Mouse (Mus musculus): ENCODE measurements around the gene Tnrc6b. TPM values are rescaled to one million over a fixed set of nuclear protein-coding genes. Genes with fewer than 3 reads are reported as not detected.
"Not testable (repeated sequence)": the region's sequence is repeated elsewhere in the genome, so short reads cannot be mapped to it uniquely, and the experiment has no call there.

Tnrc6b gene
- polyA plus RNA-seq, 1 experiment from 2014 or later = 27.4 TPM

GRCm38 (mm10) chr15:80836246-80836645, 125.1 kb downstream of the Tnrc6b start:
- H3K4me1 ChIP-seq = peaks cover 13% of the 10 kb centered on the region; the same call in 1 of the 2 replicates
- 62% methylated on average over 3 of the region's 3 CpGs for WGBS
- H3K27ac ChIP-seq = no peak overlapping the region
- no peak for ATAC-seq (ENCODE audit: insufficient read depth, low FRiP score, low read depth)
- H3K9me3 ChIP-seq = no peaks in the 10 kb centered on the region
- no peak overlapping the region for H3K4me2 ChIP-seq
- no peak overlapping the region for H3K9ac ChIP-seq
- no peak overlapping the region for H3K4me3 ChIP-seq (replicated peaks)
- no peaks in the 10 kb centered on the region for H3K36me3 ChIP-seq
- H3K27me3 ChIP-seq (replicated peaks) = no peaks in the 10 kb centered on the region

DNA sequence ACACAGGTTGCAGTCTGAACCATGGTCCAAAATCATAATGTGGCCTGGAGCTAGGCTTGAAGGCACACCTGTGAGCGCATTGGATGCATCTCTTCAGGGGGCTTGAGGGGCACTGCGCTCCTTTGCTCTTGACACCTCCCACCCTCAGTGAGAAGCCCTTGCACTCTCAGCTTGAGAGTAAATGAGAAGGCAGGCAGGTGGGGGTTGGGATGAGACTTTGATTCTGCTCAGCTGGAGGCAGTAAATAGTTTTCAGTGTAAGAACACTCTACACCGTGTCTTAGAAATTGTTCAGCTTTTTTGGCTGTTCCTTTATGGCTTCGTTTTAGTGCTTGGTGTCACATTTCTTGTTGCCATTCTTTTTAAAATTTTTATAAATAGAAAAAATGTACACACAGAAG, 127.7 kb downstream of the Tnrc6b start:
- Histone ChIP-seq H3K27ac (no peak overlapping the region), H3K4me3 (replicated peaks) (no peak overlapping the region), H3K9me3 (no peaks in the 10 kb centered on the region), H3K4me2 (no peak overlapping the region), H3K4me1 (peaks cover 16% of the 10 kb centered on the region; the same call in 1 of the 2 replicates), H3K36me3 (no peaks in the 10 kb centered on the region), H3K9ac (no peak overlapping the region), H3K27me3 (replicated peaks) (no peaks in the 10 kb centered on the region)
- no peak for ATAC-seq (ENCODE audit: insufficient read depth, low FRiP score, low read depth)
- 55% methylated on average over 4 of the region's 4 CpGs for WGBS

DNA sequence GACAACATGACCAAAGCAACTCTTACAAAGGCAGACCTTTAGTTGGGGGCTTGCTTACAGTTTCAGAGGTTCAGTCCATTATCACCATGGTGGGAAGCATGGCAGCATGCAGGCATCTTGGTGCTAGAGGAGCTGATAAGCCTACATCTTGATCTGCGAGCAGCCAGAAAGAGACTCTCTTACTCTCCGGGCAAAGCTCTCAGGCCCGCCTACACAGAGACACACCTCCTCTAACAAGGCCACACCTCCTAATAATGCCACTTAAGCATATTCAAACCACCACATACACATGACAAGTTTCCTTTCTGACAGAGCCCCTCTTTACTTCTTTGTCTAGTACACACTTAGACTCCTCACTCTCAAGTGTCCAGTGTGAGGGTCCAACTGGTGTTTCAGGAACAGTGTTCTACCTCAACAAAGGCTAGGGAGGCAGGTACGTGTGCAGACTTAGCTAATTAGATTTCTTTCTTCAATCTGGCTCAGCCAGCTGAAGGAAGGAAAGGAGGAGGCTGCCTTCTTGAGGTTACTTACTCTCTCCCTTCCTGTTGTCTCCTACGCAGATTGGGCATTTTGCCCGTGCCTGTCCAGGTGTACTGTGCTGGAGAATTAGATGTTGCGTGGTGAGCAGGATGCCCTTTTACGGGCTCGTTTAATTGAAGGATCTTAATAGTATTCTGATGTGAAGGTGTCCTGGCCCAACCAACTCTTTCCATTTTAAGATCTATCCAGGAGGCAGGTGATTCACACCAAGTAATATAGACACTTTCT, 128.7 kb downstream of the Tnrc6b start:
- Histone ChIP-seq H3K27me3 (replicated peaks) (no peaks in the 10 kb centered on the region), H3K4me3 (replicated peaks) (no peak overlapping the region)
- WGBS = 64% methylated on average over 9 of the region's 9 CpGs

DNA sequence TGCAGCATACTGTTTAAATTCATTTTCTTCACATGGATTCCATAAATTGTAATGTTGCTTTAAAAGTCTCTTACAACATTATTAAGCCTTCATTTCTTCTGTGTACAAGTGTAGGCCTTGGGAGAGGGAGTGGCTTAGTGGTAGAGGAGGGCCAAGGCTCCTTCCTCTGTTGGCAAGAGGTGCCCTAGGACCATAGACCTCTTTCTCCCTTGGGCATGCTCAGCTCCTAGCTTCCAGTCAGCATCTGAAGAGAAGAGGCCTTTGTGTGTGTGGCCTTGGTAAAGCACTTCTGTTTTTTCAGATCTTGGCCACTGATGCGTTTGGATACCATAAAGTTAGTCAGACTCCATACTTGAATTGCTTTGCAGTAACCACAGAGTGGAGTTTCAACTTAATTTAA, 133.1 kb downstream of the Tnrc6b start:
- H3K4me3 ChIP-seq (replicated peaks) = no peak overlapping the region
- no peaks in the 10 kb centered on the region for H3K27me3 ChIP-seq (replicated peaks)
- 0 out of 2 replicates have a peak, but pooled peaks cover 8% of the 10 kb centered on the region for H3K4me1 ChIP-seq
- H3K9ac ChIP-seq = no peak overlapping the region
- H3K4me2 ChIP-seq = no peak overlapping the region
- no peaks in the 10 kb centered on the region for H3K9me3 ChIP-seq
- no peaks in the 10 kb centered on the region for H3K36me3 ChIP-seq
- no peak overlapping the region for H3K27ac ChIP-seq
- WGBS = 84% methylated on average over 1 of the region's 1 CpGs
- ATAC-seq (ENCODE audit: insufficient read depth, low FRiP score, low read depth) = no peak

More for the DNA sequence above, 128.7 kb downstream of the Tnrc6b start:
- no peak overlapping the region for H3K9ac ChIP-seq
- H3K4me2 ChIP-seq = no peak overlapping the region
- H3K4me1 ChIP-seq = peaks cover 16% of the 10 kb centered on the region; the same call in 1 of the 2 replicates
- no peaks in the 10 kb centered on the region for H3K9me3 ChIP-seq
- H3K36me3 ChIP-seq = no peaks in the 10 kb centered on the region
- ATAC-seq (ENCODE audit: insufficient read depth, low FRiP score, low read depth) = 0 out of 2 replicates have a peak, but pooled peaks have one; percentile 47
- no peak overlapping the region for H3K27ac ChIP-seq

DNA sequence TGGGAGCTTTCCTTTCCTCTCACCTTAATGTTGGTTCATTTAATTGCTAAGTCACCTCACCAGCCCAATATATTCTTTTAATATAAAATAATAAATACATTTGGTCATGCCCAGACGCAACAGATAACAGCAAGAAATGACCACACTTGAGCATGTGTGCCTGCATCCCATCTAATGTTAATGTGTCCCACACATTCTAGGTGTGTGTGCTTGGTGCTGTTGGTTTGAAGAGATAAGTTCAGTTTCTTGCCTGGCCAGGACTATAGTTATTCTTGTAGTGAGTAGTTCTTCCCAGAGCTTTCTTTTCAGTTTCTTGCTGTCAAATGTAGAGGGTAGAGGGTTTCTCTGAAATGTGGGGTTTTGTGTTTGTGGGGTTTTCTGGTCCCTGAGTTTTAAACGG, 133.8 kb downstream of the Tnrc6b start:
- H3K4me1 ChIP-seq = 0 out of 2 replicates have a peak, but pooled peaks cover 6% of the 10 kb centered on the region
- 83% methylated on average over 2 of the region's 2 CpGs for WGBS

GRCm38 (mm10) chr15:80850004-80850403, 138.9 kb downstream of the Tnrc6b start:
- ATAC-seq (ENCODE audit: insufficient read depth, low FRiP score, low read depth) = no peak
- no peak overlapping the region for H3K9ac ChIP-seq
- no peaks in the 10 kb centered on the region for H3K27me3 ChIP-seq (replicated peaks)
- 71% methylated on average over 8 of the region's 8 CpGs for WGBS
- H3K4me3 ChIP-seq (replicated peaks) = no peak overlapping the region
- 0 out of 2 replicates have a peak, but pooled peaks cover 8% of the 10 kb centered on the region for H3K4me1 ChIP-seq
- peak overlapping the region; percentile 57 for H3K27ac ChIP-seq
- H3K9me3 ChIP-seq = no peaks in the 10 kb centered on the region
- no peak overlapping the region for H3K4me2 ChIP-seq
- peaks cover 3% of the 10 kb centered on the region; the same call in 1 of the 2 replicates for H3K36me3 ChIP-seq

More for the DNA sequence above, 133.8 kb downstream of the Tnrc6b start:
- Histone ChIP-seq H3K4me3 (replicated peaks) (no peak overlapping the region), H3K9me3 (no peaks in the 10 kb centered on the region), H3K27me3 (replicated peaks) (no peaks in the 10 kb centered on the region), H3K36me3 (no peaks in the 10 kb centered on the region), H3K27ac (no peak overlapping the region), H3K4me2 (no peak overlapping the region), H3K9ac (no peak overlapping the region)
- no peak for ATAC-seq (ENCODE audit: insufficient read depth, low FRiP score, low read depth)

GRCm38 (mm10) chr15:80850682-80851475, 139.8 kb downstream of the Tnrc6b start:
- no peak for ATAC-seq (ENCODE audit: insufficient read depth, low FRiP score, low read depth)
- Histone ChIP-seq H3K9ac (no peak overlapping the region), H3K27ac (0 out of 2 replicates have a peak overlapping the region, but pooled peaks have one; percentile 31), H3K4me3 (replicated peaks) (no peak overlapping the region), H3K9me3 (no peaks in the 10 kb centered on the region), H3K27me3 (replicated peaks) (no peaks in the 10 kb centered on the region), H3K4me2 (no peak overlapping the region), H3K4me1 (0 out of 2 replicates have a peak, but pooled peaks cover 8% of the 10 kb centered on the region), H3K36me3 (peaks cover 3% of the 10 kb centered on the region; the same call in 1 of the 2 replicates)
- 72% methylated on average over 7 of the region's 7 CpGs for whole genome bisulfite sequencing

DNA sequence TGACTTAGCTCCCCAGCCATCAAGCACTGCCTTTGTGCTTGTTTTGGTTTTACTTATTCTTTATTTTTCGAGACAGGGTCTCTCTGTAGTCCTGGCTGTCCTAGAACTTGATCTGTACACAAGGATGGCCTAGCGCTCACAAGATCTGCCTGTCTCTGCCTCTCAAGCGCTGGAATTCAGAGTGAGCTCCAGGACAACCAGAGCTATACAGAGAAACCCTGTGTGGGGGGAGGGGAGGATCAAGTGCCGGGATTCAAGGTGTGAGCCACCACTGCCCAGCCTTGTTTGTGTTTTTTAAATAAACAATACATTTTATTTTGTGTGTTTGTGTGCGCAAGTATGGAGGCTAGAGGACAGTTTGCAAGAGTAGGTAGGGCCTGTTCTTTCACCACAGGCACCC, 141.0 kb downstream of the Tnrc6b start:
- H3K4me1 ChIP-seq = 0 out of 2 replicates have a peak, but pooled peaks cover 8% of the 10 kb centered on the region
- no peak overlapping the region for H3K9ac ChIP-seq
- H3K9me3 ChIP-seq = no peaks in the 10 kb centered on the region
- H3K4me3 ChIP-seq (replicated peaks) = no peak overlapping the region
- WGBS = 97% methylated on average over 5 of the region's 5 CpGs
- H3K27me3 ChIP-seq (replicated peaks) = no peaks in the 10 kb centered on the region
- H3K36me3 ChIP-seq = peaks cover 3% of the 10 kb centered on the region; the same call in 1 of the 2 replicates
- ATAC-seq (ENCODE audit: insufficient read depth, low FRiP score, low read depth) = no peak
- H3K27ac ChIP-seq = no peak overlapping the region
- no peak overlapping the region for H3K4me2 ChIP-seq

- H3K9me3 ChIP-seq; H3K36me3 ChIP-seq; H3K4me2 ChIP-seq; H3K27ac ChIP-seq; H3K27me3 ChIP-seq (replicated peaks); H3K4me3 ChIP-seq (replicated peaks); H3K4me1 ChIP-seq; ATAC-seq (ENCODE audit: insufficient read depth, low FRiP score, low read depth); H3K9ac ChIP-seq: not testable (repeated sequence)
- 81% methylated on average over 3 of the region's 3 CpGs for WGBS
Observed at GRCm38 (mm10) chr15:80852527-80852926, 141.4 kb downstream of the Tnrc6b start.

GRCm38 (mm10) chr15:80859366-80859765, 148.3 kb downstream of the Tnrc6b start:
- no peaks in the 10 kb centered on the region; the same call in 1 of the 2 replicates for H3K36me3 ChIP-seq
- H3K4me1 ChIP-seq = 0 out of 2 replicates have a peak, but pooled peaks cover 2% of the 10 kb centered on the region
- ATAC-seq (ENCODE audit: insufficient read depth, low FRiP score, low read depth) = no peak
- no peaks in the 10 kb centered on the region for H3K9me3 ChIP-seq
- no peak overlapping the region for H3K4me2 ChIP-seq
- H3K27me3 ChIP-seq (replicated peaks) = no peaks in the 10 kb centered on the region
- no peak overlapping the region for H3K4me3 ChIP-seq (replicated peaks)
- H3K27ac ChIP-seq = no peak overlapping the region
- H3K9ac ChIP-seq = no peak overlapping the region
- 96% methylated on average over 2 of the region's 2 CpGs for WGBS

- no peaks in the 10 kb centered on the region for H3K4me1 ChIP-seq
- ATAC-seq (ENCODE audit: insufficient read depth, low FRiP score, low read depth) = no peak
- H3K9ac ChIP-seq = no peak overlapping the region
- H3K4me3 ChIP-seq (replicated peaks) = no peak overlapping the region
- no peak overlapping the region for H3K4me2 ChIP-seq
- H3K27ac ChIP-seq = no peak overlapping the region
- H3K36me3 ChIP-seq = no peaks in the 10 kb centered on the region; the same call in 1 of the 2 replicates
- H3K27me3 ChIP-seq (replicated peaks) = no peaks in the 10 kb centered on the region
- H3K9me3 ChIP-seq = no peaks in the 10 kb centered on the region
- WGBS = 73% methylated on average over 1 of the region's 1 CpGs
Observed at GRCm38 (mm10) chr15:80861302-80861701, 150.2 kb downstream of the Tnrc6b start.

DNA sequence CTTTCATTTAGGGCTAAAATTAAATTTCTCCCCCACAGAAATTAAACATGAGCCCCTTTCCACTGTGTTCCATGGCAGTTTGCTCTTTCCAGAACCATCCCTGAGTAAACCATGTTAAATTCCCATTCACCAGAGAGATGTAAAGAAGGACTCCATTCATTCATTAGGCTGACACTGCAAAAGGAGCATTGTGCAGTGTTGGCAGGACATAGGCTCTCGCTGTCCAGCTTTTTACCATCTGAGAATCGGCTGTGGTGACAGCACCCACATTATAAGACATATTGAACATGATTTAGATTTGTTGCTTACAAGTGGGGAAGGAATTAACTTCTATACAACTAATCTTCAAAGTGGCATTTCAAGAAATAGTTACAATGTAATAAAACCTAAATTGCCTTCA, 150.9 kb downstream of the Tnrc6b start:
- Histone ChIP-seq H3K4me1 (no peaks in the 10 kb centered on the region), H3K27me3 (replicated peaks) (no peaks in the 10 kb centered on the region), H3K36me3 (peaks cover 3% of the 10 kb centered on the region; the same call in 1 of the 2 replicates), H3K4me3 (replicated peaks) (no peak overlapping the region), H3K4me2 (no peak overlapping the region), H3K9ac (no peak overlapping the region), H3K9me3 (no peaks in the 10 kb centered on the region), H3K27ac (no peak overlapping the region)
- no peak for ATAC-seq (ENCODE audit: insufficient read depth, low FRiP score, low read depth)
- WGBS = 73% methylated on average over 2 of the region's 2 CpGs
